Mouse (Mus musculus) WW6 (cell line): ENCODE data around the gene Cfap206.
"Not testable (repeated sequence)": the region's sequence is repeated elsewhere in the genome, so short reads cannot be mapped to it uniquely, and the experiment has no call there.

ENCODE experiments used
- DNase-seq: peaks from one replicate; pipeline ENCODE4 v3.0.0-alpha.2; 2013; ENCODE audit warnings: low read depth, low spot score

Gene Cfap206

GRCm38 (mm10) chr4:34729851-34730341 lies at the start of gene Cfap206:
Gene Cfap206, minus strand, starts transcription at chr4:34730206.
- DNase-seq, result peak; percentile 62

DNA sequence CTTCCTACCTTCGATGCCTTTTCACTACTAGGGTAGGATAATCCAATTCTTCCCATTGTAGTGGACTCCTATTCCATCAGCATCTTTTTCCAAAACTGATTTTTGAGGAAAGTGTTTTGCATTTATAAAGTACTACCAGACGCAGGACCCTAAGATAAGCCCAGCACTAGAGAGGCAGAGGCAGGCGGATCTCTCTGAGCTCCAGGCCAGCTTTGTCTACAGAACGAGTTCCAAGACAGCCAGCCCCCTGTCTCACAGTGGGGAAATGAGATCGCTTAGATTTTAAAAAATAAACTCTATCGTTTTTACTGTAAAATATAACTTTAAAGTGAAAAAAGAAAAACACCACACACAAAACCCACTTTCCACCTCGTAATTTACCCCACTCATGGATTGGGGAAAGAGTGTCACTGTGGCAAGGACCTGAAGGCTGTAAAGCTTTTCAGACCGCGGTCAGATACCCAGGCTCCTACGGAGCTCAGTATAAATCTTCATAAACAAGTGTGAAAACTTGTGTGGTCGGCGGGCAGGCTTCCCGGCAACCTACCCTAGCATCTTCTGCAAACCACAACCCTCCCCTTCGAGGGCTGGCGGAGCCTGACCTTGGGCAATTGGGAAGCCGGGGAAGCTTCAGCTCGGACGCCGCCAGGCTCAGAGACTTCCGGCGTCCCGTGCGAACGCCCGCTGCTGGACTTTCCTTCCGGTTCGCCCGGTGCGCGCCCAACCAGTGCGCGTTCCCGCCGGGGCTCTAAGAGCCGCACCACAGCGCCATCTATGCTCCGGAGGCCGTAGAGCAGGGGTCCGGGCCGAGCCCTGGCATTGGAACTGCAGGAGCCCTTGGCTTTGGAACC lies 47.9 kb upstream of the Cfap206 start, which contains the start of gene Smim8:
TSS of gene Smim8 (minus strand) at position 747 of the 851 bp plus-strand sequence.
- DNase-seq, result peak; percentile 81

DNA sequence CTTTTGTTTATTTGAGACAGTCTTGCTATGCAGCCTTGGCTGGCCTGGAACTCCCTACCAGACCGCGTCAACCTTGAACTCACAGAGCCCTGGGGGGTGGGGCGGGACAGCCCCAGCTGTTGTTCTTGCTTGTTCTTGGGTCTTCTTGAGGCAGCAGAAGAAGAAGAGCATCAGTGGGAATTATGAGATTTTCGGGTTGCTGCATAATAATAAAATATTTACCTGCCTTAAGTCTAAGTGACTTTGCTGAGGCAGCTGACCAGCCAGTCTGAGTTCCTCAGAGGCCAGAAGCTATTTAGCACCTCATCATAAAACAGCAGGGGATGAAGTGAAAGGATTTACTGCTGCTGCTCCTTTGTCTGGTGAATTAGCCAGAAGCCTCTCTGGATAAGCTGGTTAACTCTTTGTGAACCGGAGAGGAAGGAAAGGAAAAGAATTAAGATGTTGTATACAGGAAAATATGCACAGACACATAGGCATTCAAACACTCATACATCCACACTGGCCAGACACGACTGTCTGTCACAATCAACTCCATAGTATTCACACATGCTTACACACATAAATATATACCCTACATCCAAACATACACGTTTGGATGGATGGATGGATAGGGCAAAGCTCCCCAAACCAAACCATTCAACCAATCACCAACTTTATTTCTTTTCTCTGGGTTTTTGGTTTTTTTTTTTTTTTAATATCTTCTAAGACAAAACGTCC lies 41.8 kb upstream of the Cfap206 start:
- DNase-seq, result peak; percentile 73

- DNase-seq, result no peak
These were observed 26.2 kb upstream of the Cfap206 start, which contains the start of gene Gm136 for GRCm38 (mm10) chr4:34756163-34756562. Gene Gm136, minus strand, starts transcription at chr4:34756263.

- no peak for DNase-seq
These were observed 19.2 kb upstream of the Cfap206 start for GRCm38 (mm10) chr4:34749236-34749635.

DNA sequence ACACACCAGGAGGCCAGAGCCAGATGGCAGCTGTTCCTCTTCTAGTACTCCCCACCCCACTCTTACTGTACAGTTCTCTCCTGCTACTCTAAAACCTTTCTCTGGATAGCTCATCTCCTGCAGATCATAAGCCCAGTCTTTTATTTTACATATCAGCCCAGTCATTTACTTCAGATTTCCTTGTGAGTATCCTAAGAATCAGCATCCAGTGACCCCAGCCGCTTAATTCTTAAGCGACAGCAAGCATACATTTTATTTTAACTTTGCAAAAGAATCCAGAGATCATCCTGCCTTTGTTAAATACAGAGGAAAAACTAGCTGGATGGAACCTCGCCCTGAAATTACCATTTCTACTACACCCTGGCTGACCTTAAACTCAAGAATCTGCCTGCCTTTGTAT lies 4.5 kb upstream of the Cfap206 start:
- DNase-seq, result no peak

DNA sequence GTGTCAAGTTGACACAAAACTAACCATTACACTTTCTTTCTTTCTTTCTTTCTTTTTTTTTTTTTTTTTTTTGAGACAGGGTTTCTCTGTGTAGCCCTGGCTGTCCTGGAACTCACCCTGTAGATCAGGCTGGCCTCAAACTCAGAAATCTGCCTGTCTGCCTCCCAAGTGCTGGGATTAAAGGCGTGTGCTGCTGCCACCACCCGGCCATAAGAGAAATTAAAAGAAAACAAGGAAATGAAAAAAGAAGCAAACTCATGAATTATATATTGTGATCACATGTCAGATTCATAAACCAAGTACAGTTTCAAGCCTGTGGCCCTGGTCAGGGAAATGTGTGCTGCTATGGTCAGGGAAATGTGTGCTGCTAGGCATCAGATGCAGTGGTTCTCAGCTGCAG lies 3.4 kb upstream of the Cfap206 start:
- not testable (repeated sequence) for DNase-seq

DNA sequence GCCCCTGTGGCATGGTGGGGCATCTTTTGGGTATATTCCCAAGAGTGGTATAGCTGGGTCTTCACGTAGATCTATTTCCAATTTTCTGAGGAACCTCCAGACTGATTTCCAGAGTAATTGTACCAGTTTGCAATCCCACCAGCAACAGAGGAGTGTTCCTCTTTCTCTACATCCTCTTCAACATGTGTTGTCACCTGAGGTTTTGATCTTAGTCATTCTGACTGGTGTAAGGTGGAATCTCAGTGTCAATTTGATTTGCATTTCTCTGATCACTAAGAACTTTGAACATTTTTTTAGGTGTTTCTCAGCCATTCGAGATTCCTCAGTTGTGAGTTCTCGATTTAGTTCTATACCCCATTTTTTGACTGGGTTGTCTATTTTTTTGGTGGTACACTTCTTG lies 4.3 kb downstream of the Cfap206 start:
- DNase-seq, result not testable (repeated sequence)

DNA sequence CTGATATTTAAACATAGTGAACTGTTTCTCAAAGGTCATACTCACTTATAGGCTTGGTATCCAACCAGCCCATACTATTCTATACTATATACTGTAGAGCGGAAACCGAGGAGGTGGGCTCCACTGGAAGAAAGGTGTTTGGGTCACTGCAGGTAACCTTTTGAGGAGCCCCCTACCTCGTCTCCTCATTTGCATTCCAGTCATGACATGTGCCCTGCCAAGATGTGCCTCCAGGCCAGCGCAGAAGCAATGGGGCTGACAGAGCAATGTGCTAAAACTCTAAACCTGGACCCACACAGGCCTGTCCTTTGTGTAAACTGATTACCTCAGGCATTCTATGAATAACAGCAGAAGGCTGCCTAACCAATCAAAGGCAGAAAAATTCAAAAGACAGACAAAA lies 5.7 kb downstream of the Cfap206 start:
- no peak for DNase-seq

- no peak for DNase-seq
These were observed 6.8 kb downstream of the Cfap206 start for GRCm38 (mm10) chr4:34723186-34723585.

GRCm38 (mm10) chr4:34720127-34720895 lies 9.7 kb downstream of the Cfap206 start:
- DNase-seq, result no peak

DNA sequence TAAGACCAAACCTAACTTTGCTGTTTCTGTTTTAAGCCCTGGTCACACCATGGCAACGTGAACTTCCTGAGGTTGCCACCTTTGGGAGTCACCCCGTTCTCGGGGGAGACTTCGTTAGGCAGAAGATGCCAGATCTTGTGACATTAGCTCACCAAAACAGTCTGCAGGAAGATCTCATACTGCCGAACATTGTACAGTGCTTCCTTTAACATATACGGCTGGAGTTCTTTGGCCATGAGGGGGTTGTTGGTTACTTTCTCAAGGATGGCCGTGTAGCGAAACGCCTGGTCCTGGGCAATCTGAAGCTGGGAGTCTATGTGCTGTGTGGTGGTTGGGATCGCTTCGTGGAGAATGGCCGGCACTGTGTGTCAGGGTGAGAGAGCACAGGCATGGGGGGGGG lies 10.6 kb downstream of the Cfap206 start:
- DNase-seq, result no peak

DNA sequence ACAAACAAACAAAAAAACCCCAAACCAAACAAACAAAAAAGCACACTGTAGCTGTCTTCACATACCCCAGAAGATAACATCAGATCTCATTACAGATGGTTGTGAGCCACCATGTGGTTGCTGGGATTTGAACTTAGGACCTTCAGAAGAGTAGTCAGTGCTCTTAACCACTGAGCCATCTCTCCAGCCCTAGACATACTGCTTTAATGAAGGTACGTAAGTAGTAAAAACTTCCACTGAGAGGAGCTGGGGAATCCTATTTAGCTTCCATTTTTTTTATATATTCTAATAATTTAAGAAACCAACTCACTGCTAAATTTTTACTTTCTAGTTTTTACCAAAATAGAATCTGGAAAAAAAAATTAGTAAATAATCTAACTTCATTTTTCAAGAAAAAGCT lies 14.9 kb downstream of the Cfap206 start:
- DNase-seq, result no peak

GRCm38 (mm10) chr4:34708127-34708526 lies 21.9 kb downstream of the Cfap206 start:
- DNase-seq, result no peak

DNA sequence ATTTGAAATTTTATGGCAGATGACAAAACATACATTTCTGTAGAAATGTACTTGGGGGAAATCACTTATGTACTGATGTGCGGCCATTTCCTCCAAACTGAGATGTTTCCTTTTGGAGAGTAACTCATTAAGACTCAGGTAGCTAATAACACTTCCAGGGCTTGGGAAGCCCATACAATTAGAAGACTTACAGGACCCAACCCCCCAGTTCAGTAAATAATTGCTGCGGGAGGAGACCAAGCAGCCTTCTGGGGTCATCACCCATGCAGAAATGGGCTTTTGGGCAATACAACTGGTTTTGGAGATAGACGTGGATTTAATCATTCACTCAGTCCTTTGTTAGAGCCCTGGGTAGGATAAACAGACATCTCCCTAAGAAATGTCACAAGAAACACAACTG lies 22.8 kb downstream of the Cfap206 start:
- DNase-seq, result no peak

DNA sequence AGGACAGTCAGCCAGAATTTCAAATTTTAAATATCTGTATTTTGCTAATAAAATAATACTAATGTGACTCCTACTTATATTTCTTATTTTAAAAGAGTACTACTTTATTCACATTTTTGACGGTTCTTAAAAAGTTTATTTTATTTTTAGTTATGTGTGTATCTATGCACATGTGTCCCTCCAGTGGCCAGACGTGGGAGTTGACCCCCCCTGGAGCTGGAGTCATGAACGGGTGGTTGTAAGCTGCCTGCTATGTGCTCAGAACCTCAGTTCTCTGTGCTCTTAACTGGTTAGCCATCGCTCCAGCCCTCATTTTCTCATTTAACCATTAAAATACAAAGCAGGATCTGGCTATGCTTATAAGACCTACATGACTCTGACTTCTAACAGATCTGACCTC lies 27.0 kb downstream of the Cfap206 start:
- no peak for DNase-seq

DNA sequence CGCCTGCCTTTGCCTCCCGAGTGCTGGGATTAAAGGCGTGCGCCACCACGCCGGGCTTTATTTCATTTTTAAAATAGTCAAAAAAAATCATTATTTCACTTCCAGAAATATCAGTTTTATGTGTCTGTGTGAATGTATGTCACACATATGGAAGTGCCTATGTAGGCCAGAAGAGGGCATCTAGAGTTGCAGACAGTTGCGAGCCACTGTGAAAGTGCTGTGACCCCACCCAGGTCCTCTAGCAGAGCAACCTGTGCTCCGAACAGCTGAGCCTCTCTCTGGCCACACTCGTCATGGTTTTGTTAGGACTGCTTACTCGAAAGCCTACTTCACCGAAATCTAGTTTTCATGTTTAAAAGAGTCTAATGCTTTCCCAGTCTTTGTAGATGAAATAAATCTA lies 27.8 kb downstream of the Cfap206 start:
- DNase-seq, result no peak

DNA sequence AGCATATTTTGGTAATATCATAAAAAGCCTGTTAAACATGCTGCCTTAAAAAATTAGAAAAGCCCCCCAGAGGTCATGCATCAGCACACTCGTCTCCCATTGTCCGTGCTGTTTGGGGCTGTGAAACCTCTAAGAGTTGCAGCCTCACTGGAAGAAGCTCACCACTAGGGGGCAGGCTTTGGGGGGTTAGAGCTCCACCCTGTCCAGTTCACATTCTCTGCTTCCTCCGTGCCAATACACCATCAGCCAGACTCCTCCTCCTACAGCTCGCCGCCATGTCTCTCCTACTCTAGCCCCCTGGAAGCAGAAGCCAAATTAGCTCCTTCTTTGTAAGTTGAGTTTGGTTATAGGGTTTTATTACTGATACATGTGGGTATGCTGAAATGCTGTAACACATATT lies 28.5 kb downstream of the Cfap206 start:
- peak; percentile 69 for DNase-seq

DNA sequence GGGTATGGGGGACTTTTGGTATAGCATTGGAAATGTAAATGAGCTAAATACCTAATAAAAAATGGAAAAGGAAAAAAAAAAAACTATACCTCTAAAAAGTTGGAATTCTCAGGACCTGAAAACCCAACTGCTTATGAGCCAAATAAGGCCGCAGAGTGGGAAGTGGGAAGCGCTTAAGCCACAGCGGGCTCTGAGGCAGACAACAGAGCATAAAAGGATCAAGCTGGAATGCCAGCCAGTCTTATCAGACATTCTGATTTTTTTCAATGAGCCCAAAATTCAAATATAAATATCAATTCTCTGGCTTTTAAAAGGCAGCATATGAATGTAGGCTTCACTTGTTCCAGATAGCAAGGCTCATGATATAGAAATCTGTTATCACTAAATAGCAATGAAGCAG lies 42.0 kb downstream of the Cfap206 start:
- DNase-seq, result no peak

DNA sequence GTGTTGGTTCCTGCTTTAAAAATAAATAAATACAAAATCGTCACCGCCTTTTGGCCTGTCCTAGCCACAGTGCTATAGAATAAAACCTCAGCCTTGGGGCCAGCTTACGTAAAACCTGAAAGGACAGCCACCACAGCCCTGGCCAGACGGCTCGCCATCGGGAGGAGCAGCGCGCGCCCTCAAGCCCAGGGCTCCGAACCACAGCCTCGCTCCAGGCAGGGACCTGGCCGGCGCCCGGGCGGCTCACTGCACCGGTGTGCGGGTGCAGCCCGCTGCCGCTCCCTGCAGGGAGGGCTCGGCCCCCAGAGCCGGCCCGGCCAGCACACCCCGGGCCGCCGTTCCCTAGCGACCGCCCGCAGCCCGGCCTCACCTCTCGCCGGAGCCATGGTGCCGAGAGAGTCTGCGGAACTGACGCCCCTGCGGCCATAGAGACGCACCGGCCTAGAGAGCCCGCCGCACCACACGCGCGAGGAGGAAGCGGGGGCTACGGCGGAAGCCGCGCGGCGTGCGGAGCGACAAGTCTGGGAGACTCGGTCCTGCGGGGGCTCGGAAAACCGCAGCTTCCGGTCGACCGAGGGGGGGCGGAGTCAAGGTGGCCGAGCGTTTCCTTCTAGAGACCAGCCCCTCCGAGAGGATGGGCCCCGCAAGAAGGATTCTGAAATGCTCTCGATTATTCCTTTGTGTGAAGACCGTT lies 43.0 kb downstream of the Cfap206 start, which contains the start of gene Slc35a1:
TSS of gene Slc35a1 (minus strand) at position 565 of the 694 bp plus-strand sequence.
- peak; percentile 63 for DNase-seq

DNA sequence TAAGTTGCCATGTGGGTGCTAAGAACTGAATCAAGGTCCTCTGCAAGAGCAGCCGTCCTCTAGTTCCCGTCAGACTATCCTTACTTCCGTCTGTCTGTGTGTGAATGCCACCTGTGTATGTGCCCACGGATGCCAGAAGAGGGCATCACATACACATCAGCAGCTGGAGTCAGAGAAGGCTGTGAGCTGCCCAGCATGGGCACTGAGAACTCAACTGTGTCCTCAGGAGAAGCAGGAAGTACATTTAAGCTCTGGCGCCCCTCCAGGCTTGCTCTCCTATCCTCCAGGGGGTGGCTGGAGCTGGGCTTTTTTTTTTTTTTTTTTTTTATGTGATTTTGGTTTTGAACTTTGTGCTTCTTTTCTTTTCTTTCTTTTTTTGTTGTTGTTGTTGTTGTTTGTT lies 49.5 kb downstream of the Cfap206 start:
- no peak for DNase-seq
